Mouse (Mus musculus) mature B cell (primary cell): Measurements from ENCODE around the gene Zdhhc22.

Experiments
- in situ Hi-C: fragments of 300-500 bp; cut with MboI; formaldehyde crosslinking; loops from 2 replicates; pipeline ENCODE4 v1.14.3; 2019

The Zdhhc22 gene

GRCm38 (mm10) chr12:86935692-86936282 is 54.4 kb downstream of the Zdhhc22 start:
- in situ Hi-C loops: no loop called here

GRCm38 (mm10) chr12:86934748-86935147 is 55.5 kb downstream of the Zdhhc22 start:
- in situ Hi-C loops: no loop called here

- in situ Hi-C loops: no loop called here
Measured at GRCm38 (mm10) chr12:86932575-86932952, 57.7 kb downstream of the Zdhhc22 start.

- in situ Hi-C loops: no loop called here
Measured at GRCm38 (mm10) chr12:86931919-86932574, 58.2 kb downstream of the Zdhhc22 start.

GRCm38 (mm10) chr12:86930934-86931729 is 59.1 kb downstream of the Zdhhc22 start:
- in situ Hi-C loops: no loop called here
